ENCODE assay signal across 11 mouse cellular contexts in genomic region chr15:84898077-84898476, GRCm38 (mm10). TPM values are rescaled to one million over a fixed set of nuclear protein-coding genes. Genes with fewer than 3 reads are reported as not detected.
A peak's percentile ranks its signal among the peaks of the same experiment; 100 is the strongest.
DNase-seq lines count a peak whose midpoint lies in the region; ATAC-seq lines count a peak whose summit lies in the region.
"Had no signal": no experiment of that assay in that cellular context is flagged by ENCODE, and none has a peak within 500 bp of the region (broad histone marks: within the 10 kb centered on the region; RNA-seq: fewer than 3 reads in every experiment).

No protein-coding gene starts in this region.

- peak overlapping the region; percentile 29; the same call in 1 of the 2 replicates for H3K27ac ChIP-seq in hindbrain, embryonic 15.5 days (replicated peaks)
- H3K27ac ChIP-seq in hindbrain, embryonic 12.5 days = no peak overlapping the region
- H3K27ac ChIP-seq in hindbrain, embryonic 16.5 days (ENCODE audit: low read depth, low read length) = no peak overlapping the region
- H3K27ac ChIP-seq: embryonic facial prominence, embryonic 13.5 days; layer of hippocampus, adult 2 months had no signal

- DNase-seq in cerebellum, postnatal 10 days = peak; percentile 61 to 76
- no peak for DNase-seq in cerebellum, adult 9-11 months
- peak; percentile 21 to 60 for DNase-seq in lung, postnatal 4 days
- DNase-seq in natural killer cell, adult 2 months (ENCODE audit: low spot score in 2 of 2) = no peak
- no peak for DNase-seq in gastrocnemius, postnatal 25 days

- no peak overlapping the region for H3K4me3 ChIP-seq in hindbrain, embryonic 15.5 days
- no peak overlapping the region for H3K4me3 ChIP-seq in hindbrain, embryonic 12.5 days
- no peak overlapping the region; the same call in 1 of the 2 replicates for H3K4me3 ChIP-seq in hindbrain, embryonic 16.5 days (ENCODE audit: low read length)
- H3K4me3 ChIP-seq: embryonic facial prominence, embryonic 13.5 days; layer of hippocampus, adult 2 months had no signal

- H3K27me3 ChIP-seq in hindbrain, embryonic 15.5 days = no peaks in the 10 kb centered on the region
- no peaks in the 10 kb centered on the region for H3K27me3 ChIP-seq in hindbrain, embryonic 12.5 days
- H3K27me3 ChIP-seq in hindbrain, embryonic 16.5 days (replicated peaks; ENCODE audit: control insufficient read depth, insufficient read depth, low read length) = no peaks in the 10 kb centered on the region
- H3K27me3 ChIP-seq: embryonic facial prominence, embryonic 13.5 days had no signal

- peak overlapping the region; percentile 24 for H3K4me2 ChIP-seq in hindbrain, embryonic 15.5 days
- no peak overlapping the region for H3K4me2 ChIP-seq in hindbrain, embryonic 12.5 days (replicated peaks)
- H3K4me2 ChIP-seq in hindbrain, embryonic 16.5 days (ENCODE audit: low read length) = peak overlapping the region; percentile 28
- H3K4me2 ChIP-seq: embryonic facial prominence, embryonic 13.5 days had no signal

- H3K4me1 ChIP-seq in hindbrain, embryonic 15.5 days (replicated peaks) = peaks cover 15% of the 10 kb centered on the region
- peaks cover 7% of the 10 kb centered on the region for H3K4me1 ChIP-seq in hindbrain, embryonic 12.5 days
- peaks cover 11% of the 10 kb centered on the region for H3K4me1 ChIP-seq in hindbrain, embryonic 16.5 days (ENCODE audit: control insufficient read depth, insufficient read depth, low read depth, low read length)

- no peaks in the 10 kb centered on the region for H3K36me3 ChIP-seq in hindbrain, embryonic 15.5 days
- H3K36me3 ChIP-seq in hindbrain, embryonic 12.5 days = no peaks in the 10 kb centered on the region
- H3K36me3 ChIP-seq in hindbrain, embryonic 16.5 days (ENCODE audit: control insufficient read depth, insufficient read depth, low read length) = no peaks in the 10 kb centered on the region
- H3K36me3 ChIP-seq: embryonic facial prominence, embryonic 13.5 days had no signal

- H3K9me3 ChIP-seq in hindbrain, embryonic 15.5 days = no peaks in the 10 kb centered on the region
- H3K9me3 ChIP-seq in hindbrain, embryonic 12.5 days (replicated peaks) = no peaks in the 10 kb centered on the region
- H3K9me3 ChIP-seq in hindbrain, embryonic 16.5 days (ENCODE audit: control insufficient read depth, low read length) = no peaks in the 10 kb centered on the region

- WGBS in hindbrain, embryonic 15.5 days = 21% methylated on average over 7 of the region's 7 CpGs
- WGBS in hindbrain, embryonic 12.5 days = 56% methylated on average over 7 of the region's 7 CpGs
- WGBS in hindbrain, embryonic 16.5 days = 18% methylated on average over 7 of the region's 7 CpGs

- no peak overlapping the region for H3K9ac ChIP-seq in hindbrain, embryonic 15.5 days
- H3K9ac ChIP-seq in hindbrain, embryonic 12.5 days = no peak overlapping the region
- 0 out of 2 replicates have a peak overlapping the region, but pooled peaks have one; percentile 7 for H3K9ac ChIP-seq in hindbrain, embryonic 16.5 days (ENCODE audit: low read depth, low read length)
- H3K9ac ChIP-seq: embryonic facial prominence, embryonic 13.5 days had no signal

- ATAC-seq in hindbrain, embryonic 15.5 days (ENCODE audit: low FRiP score, low read depth) = peak; percentile 81; the same call in 1 of the 2 replicates
- no peak for ATAC-seq in hindbrain, embryonic 12.5 days (ENCODE audit: low FRiP score)
- peak; percentile 88 for ATAC-seq in hindbrain, embryonic 16.5 days

RNA-seq across cellular contexts. Expression of gene Gm29666, which starts 21.8 kb away (rescaled TPM):
- polyA plus RNA-seq in hindbrain, embryonic 15.5 days (2015; fragmentation: Nextera tagmentation; extraction: Ambion mirVana) = 0.98 and 1.0 TPM in 2 replicates
- polyA plus RNA-seq in hindbrain, embryonic 12.5 days (2016; fragmentation: Nextera tagmentation; extraction: Ambion mirVana) = 0.77 and 0.88 TPM in 2 replicates
- polyA plus RNA-seq in hindbrain, embryonic 16.5 days (2015; fragmentation: Nextera tagmentation; extraction: Ambion mirVana) = 0.98 and 1.00 TPM in 2 replicates
- under 1 TPM; 0.08 to 0.20 TPM for total RNA-seq in gastrocnemius, postnatal 25 days (2021)

RNA-seq across cellular contexts. Expression of gene Nup50, which starts 25.1 kb away (rescaled TPM):
- polyA plus RNA-seq in hindbrain, embryonic 15.5 days (2015; fragmentation: Nextera tagmentation; extraction: Ambion mirVana) = 25.2 and 25.5 TPM in 2 replicates
- polyA plus RNA-seq in hindbrain, embryonic 12.5 days (2016; fragmentation: Nextera tagmentation; extraction: Ambion mirVana) = 56.4 and 58.0 TPM in 2 replicates
- polyA plus RNA-seq in hindbrain, embryonic 16.5 days (2015; fragmentation: Nextera tagmentation; extraction: Ambion mirVana) = 22.5 and 24.4 TPM in 2 replicates
- total RNA-seq in gastrocnemius, postnatal 25 days (2021) = 10 to 100 TPM; 13.3 TPM

RNA-seq across cellular contexts. Expression of gene Phf21b, which starts 42.2 kb away (rescaled TPM):
- 4.0 and 4.4 TPM in 2 replicates for polyA plus RNA-seq in hindbrain, embryonic 15.5 days (2015; fragmentation: Nextera tagmentation; extraction: Ambion mirVana)
- polyA plus RNA-seq in hindbrain, embryonic 12.5 days (2016; fragmentation: Nextera tagmentation; extraction: Ambion mirVana) = 16.5 and 18.0 TPM in 2 replicates
- polyA plus RNA-seq in hindbrain, embryonic 16.5 days (2015; fragmentation: Nextera tagmentation; extraction: Ambion mirVana) = 2.5 and 3.5 TPM in 2 replicates
- total RNA-seq in gastrocnemius, postnatal 25 days (2021) = under 1 TPM; 0.38 to 0.82 TPM
- polyA plus RNA-seq: liver, embryonic 16.5 days had no signal

Comparison
In these comparisons a context has a peak if more than half of its experiments do, and no peak if none do; other contexts are left out.
1. DNase-seq: peak in cerebellum, postnatal 10 days (2 of 2) and lung, postnatal 4 days (2 of 2); none in cerebellum, adult 9-11 months (single experiment), natural killer cell, adult 2 months (0 of 2) and gastrocnemius, postnatal 25 days (single experiment).